Mouse (Mus musculus): ENCODE results near the gene Olfr193. TPM values are rescaled to one million over a fixed set of nuclear protein-coding genes. Genes with fewer than 3 reads are reported as not detected.
A peak's percentile ranks its signal among the peaks of the same experiment; 100 is the strongest.
"Not testable (repeated sequence)": the region's sequence is repeated elsewhere in the genome, so short reads cannot be mapped to it uniquely, and the experiment has no call there.

Gene Olfr193
- not detected in 2 replicates for polyA plus RNA-seq (2015; fragmentation: Nextera tagmentation; extraction: Ambion mirVana)

DNA sequence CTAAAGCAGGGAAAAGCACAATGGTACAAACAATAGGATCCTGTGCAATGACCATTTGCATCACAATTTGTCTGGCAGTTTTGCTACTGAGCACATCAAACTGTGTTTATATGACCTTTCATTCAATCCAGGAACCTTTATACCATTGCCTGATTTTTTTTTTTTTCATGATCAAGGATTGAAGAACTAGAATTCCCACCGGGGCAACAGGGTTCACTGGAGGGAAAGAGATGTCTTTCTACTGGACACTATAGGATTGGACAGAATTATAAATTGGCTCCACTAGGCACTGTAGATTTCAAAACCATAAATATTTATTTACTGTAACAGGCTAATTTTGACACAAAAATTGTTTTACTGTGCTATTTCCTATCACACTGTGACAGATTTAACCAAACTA is at the start of gene Olfr193:
Gene Olfr193, minus strand, starts transcription at position 101 of the 400 bp plus-strand sequence.
- H3K27me3 ChIP-seq (replicated peaks), result no peaks in the 10 kb centered on the region
- no peak within 1 kb of the TSS for H3K4me2 ChIP-seq (replicated peaks)
- no peaks in the 10 kb centered on the region for H3K9me3 ChIP-seq
- no peak for ATAC-seq
- H3K36me3 ChIP-seq, result no peaks in the 10 kb centered on the region
- WGBS, result 92% methylated on average over 1 of the region's 1 CpGs
- H3K27ac ChIP-seq, result no peak within 1 kb of the TSS
- H3K4me3 ChIP-seq (replicated peaks), result no peak within 1 kb of the TSS
- H3K9ac ChIP-seq, result no peak within 1 kb of the TSS
- no peaks in the 10 kb centered on the region for H3K4me1 ChIP-seq (replicated peaks)

GRCm38 (mm10) chr16:59151996-59152395 is 40.3 kb upstream of the Olfr193 start:
- Histone ChIP-seq H3K27me3 (replicated peaks) (no peaks in the 10 kb centered on the region), H3K9me3 (no peaks in the 10 kb centered on the region), H3K4me1 (replicated peaks) (no peaks in the 10 kb centered on the region), H3K36me3 (no peaks in the 10 kb centered on the region), H3K4me3 (replicated peaks) (no peak overlapping the region), H3K9ac (no peak overlapping the region), H3K4me2 (replicated peaks) (no peak overlapping the region), H3K27ac (no peak overlapping the region)
- no peak for ATAC-seq
- 87% methylated on average over 2 of the region's 2 CpGs for WGBS

GRCm38 (mm10) chr16:59146746-59147145 is 35.1 kb upstream of the Olfr193 start, which contains the start of gene Olfr195:
Gene Olfr195, plus strand, starts transcription at chr16:59147046.
- no peaks in the 10 kb centered on the region for H3K36me3 ChIP-seq
- H3K9ac ChIP-seq, result no peak within 1 kb of the TSS
- H3K4me1 ChIP-seq (replicated peaks), result no peaks in the 10 kb centered on the region
- H3K9me3 ChIP-seq, result no peaks in the 10 kb centered on the region
- H3K27ac ChIP-seq, result no peak within 1 kb of the TSS
- 94% methylated on average over 1 of the region's 1 CpGs for WGBS
- H3K27me3 ChIP-seq (replicated peaks), result no peaks in the 10 kb centered on the region
- H3K4me2 ChIP-seq (replicated peaks), result no peak within 1 kb of the TSS
- ATAC-seq, result no peak
- H3K4me3 ChIP-seq (replicated peaks), result no peak within 1 kb of the TSS

DNA sequence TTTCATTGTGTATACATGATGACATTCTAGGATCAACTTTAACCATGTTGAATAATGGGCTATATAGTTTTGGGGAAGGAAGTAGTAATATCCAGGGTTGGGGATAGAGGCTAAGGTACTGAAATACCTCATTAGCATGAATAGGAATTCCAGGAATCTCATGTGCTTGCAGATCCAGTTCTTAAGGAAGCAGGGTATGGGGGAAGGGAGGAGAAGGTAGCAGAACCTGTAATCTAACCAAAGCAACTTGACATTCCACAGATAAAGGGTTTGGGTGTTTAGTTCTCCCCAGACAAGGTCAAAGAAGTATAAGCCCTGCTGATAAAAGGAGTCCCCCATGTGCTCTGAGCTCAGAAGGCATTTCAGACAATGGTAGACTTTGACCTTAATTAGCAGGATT is 29.4 kb upstream of the Olfr193 start:
- Histone ChIP-seq H3K9ac (no peak overlapping the region), H3K27me3 (replicated peaks) (no peaks in the 10 kb centered on the region), H3K27ac (no peak overlapping the region), H3K4me1 (replicated peaks) (no peaks in the 10 kb centered on the region), H3K4me3 (replicated peaks) (no peak overlapping the region), H3K4me2 (replicated peaks) (no peak overlapping the region), H3K9me3 (no peaks in the 10 kb centered on the region), H3K36me3 (no peaks in the 10 kb centered on the region)
- ATAC-seq, result no peak

GRCm38 (mm10) chr16:59130740-59131139 is 19.1 kb upstream of the Olfr193 start:
- Histone ChIP-seq H3K36me3 (no peaks in the 10 kb centered on the region), H3K27me3 (replicated peaks) (no peaks in the 10 kb centered on the region), H3K4me2 (replicated peaks) (no peak overlapping the region), H3K4me1 (replicated peaks) (no peaks in the 10 kb centered on the region), H3K4me3 (replicated peaks) (no peak overlapping the region), H3K27ac (no peak overlapping the region), H3K9ac (no peak overlapping the region), H3K9me3 (no peaks in the 10 kb centered on the region)
- no peak for ATAC-seq
- WGBS, result 73% methylated on average over 1 of the region's 1 CpGs

GRCm38 (mm10) chr16:59120969-59121368 is 9.3 kb upstream of the Olfr193 start, which contains the start of gene Olfr194:
Gene Olfr194, minus strand, starts transcription at chr16:59121069.
- no peaks in the 10 kb centered on the region for H3K27me3 ChIP-seq (replicated peaks)
- no peak for ATAC-seq

DNA sequence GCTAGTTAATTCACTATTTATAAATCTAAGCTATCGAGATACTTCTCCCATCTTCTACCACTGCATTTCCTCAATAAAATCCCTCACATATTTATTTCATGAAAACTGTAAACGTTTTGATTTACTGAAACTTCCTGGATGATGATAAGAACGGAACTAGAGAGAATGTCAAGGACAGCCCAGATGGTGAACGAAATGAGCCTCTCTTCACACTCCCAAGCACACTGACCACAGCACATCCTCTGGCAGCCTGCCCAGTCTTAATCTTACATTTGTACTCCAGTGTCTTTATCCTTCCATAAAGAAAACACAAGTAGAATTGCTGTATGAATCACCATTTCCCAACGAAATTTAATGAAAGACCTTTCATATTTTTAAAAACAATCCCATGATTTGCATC is 3.2 kb downstream of the Olfr193 start:
- not testable (repeated sequence) for H3K36me3 ChIP-seq; H3K27me3 ChIP-seq (replicated peaks); H3K9ac ChIP-seq; H3K4me3 ChIP-seq (replicated peaks); H3K4me1 ChIP-seq (replicated peaks); H3K4me2 ChIP-seq (replicated peaks); H3K9me3 ChIP-seq; H3K27ac ChIP-seq; ATAC-seq
- 46% methylated on average over 5 of the region's 5 CpGs for WGBS

More at GRCm38 (mm10) chr16:59120969-59121368, 9.3 kb upstream of the Olfr193 start, which contains the start of gene Olfr194:
- H3K36me3 ChIP-seq, result no peaks in the 10 kb centered on the region
- H3K27ac ChIP-seq, result no peak within 1 kb of the TSS
- H3K9ac ChIP-seq, result no peak within 1 kb of the TSS
- no peaks in the 10 kb centered on the region for H3K4me1 ChIP-seq (replicated peaks)
- no peak within 1 kb of the TSS for H3K4me3 ChIP-seq (replicated peaks)
- no peak within 1 kb of the TSS for H3K4me2 ChIP-seq (replicated peaks)
- no peaks in the 10 kb centered on the region for H3K9me3 ChIP-seq

- H3K27me3 ChIP-seq (replicated peaks), result no peaks in the 10 kb centered on the region
- H3K27ac ChIP-seq, result no peak overlapping the region
- no peak overlapping the region for H3K4me3 ChIP-seq (replicated peaks)
- H3K9ac ChIP-seq, result no peak overlapping the region
- H3K9me3 ChIP-seq, result no peaks in the 10 kb centered on the region
- WGBS, result 74% methylated on average over 2 of the region's 2 CpGs
- H3K36me3 ChIP-seq, result no peaks in the 10 kb centered on the region
- no peak overlapping the region for H3K4me2 ChIP-seq (replicated peaks)
- no peaks in the 10 kb centered on the region for H3K4me1 ChIP-seq (replicated peaks)
- no peak for ATAC-seq
These were observed 6.4 kb downstream of the Olfr193 start for GRCm38 (mm10) chr16:59105312-59105711.

DNA sequence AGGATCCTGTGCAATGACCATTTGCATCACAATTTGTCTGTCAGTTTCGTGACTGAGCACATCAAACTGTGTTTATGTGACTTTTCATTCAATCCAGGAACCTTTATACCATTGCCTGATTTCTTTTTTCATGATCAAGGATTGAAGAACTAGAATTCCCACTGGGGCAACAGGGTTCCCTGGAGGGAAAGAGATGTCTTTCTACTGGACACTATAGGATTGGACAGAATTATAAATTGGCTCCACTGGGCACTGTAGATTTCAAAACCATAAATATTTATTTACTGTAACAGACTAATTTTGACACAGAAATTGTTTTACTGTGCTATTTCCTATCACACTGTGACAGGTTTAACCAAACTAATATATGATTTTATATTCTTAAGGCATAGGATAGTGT is 22.0 kb downstream of the Olfr193 start, which contains the start of gene Olfr191:
Gene Olfr191, minus strand, starts transcription at position 101 of the 400 bp plus-strand sequence.
- not testable (repeated sequence) for H3K36me3 ChIP-seq; H3K27me3 ChIP-seq (replicated peaks); H3K4me1 ChIP-seq (replicated peaks); H3K4me2 ChIP-seq (replicated peaks); ATAC-seq; H3K4me3 ChIP-seq (replicated peaks); H3K27ac ChIP-seq; H3K9ac ChIP-seq; H3K9me3 ChIP-seq
- 75% methylated on average over 1 of the region's 1 CpGs for WGBS

GRCm38 (mm10) chr16:59081113-59081512 is 30.6 kb downstream of the Olfr193 start:
- not testable (repeated sequence) for H3K27ac ChIP-seq; H3K4me3 ChIP-seq (replicated peaks); H3K4me2 ChIP-seq (replicated peaks); ATAC-seq; H3K4me1 ChIP-seq (replicated peaks); H3K27me3 ChIP-seq (replicated peaks); H3K9me3 ChIP-seq; H3K36me3 ChIP-seq; H3K9ac ChIP-seq
- 77% methylated on average over 2 of the region's 2 CpGs for whole genome bisulfite sequencing

GRCm38 (mm10) chr16:59077905-59078304 is 33.8 kb downstream of the Olfr193 start, which contains the start of gene Olfr190:
Gene Olfr190, minus strand, starts transcription at chr16:59078005.
- Histone ChIP-seq H3K27me3 (replicated peaks) (no peaks in the 10 kb centered on the region), H3K9ac (no peak within 1 kb of the TSS), H3K4me3 (replicated peaks) (no peak within 1 kb of the TSS), H3K36me3 (no peaks in the 10 kb centered on the region), H3K4me1 (replicated peaks) (no peaks in the 10 kb centered on the region), H3K9me3 (no peaks in the 10 kb centered on the region), H3K4me2 (replicated peaks) (no peak within 1 kb of the TSS), H3K27ac (no peak within 1 kb of the TSS)
- 88% methylated on average over 5 of the region's 5 CpGs for WGBS
- no peak for ATAC-seq

GRCm38 (mm10) chr16:59073520-59073919 is 38.2 kb downstream of the Olfr193 start:
- no peaks in the 10 kb centered on the region for H3K27me3 ChIP-seq (replicated peaks)
- H3K4me2 ChIP-seq (replicated peaks), result no peak overlapping the region
- no peaks in the 10 kb centered on the region for H3K9me3 ChIP-seq
- no peak overlapping the region for H3K9ac ChIP-seq
- WGBS, result 75% methylated on average over 1 of the region's 1 CpGs
- no peak overlapping the region for H3K27ac ChIP-seq
- H3K4me3 ChIP-seq (replicated peaks), result no peak overlapping the region
- H3K36me3 ChIP-seq, result no peaks in the 10 kb centered on the region
- ATAC-seq, result no peak; the same call in 1 of the 2 replicates
- H3K4me1 ChIP-seq (replicated peaks), result no peaks in the 10 kb centered on the region

DNA sequence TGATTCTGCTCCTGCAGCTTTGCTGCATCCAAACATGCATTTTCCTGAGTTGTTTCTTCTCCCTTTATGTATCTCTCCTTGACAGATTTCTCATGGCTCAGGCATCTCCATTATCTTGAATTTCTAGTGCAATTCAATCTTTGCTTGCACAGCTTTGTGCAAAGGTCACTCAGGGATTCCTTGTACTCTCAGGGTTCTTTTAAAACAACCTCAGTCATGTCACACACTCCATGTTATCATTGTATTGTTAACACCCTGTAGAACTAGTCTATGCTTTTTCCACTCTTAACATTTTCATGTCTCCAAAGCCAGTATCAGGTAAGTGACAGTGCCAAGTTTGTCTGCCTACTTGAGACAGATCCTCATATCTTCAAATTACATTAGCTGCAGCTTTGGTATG is 39.9 kb downstream of the Olfr193 start:
- Histone ChIP-seq H3K4me1 (replicated peaks) (no peaks in the 10 kb centered on the region), H3K27ac (no peak overlapping the region), H3K27me3 (replicated peaks) (no peaks in the 10 kb centered on the region), H3K36me3 (no peaks in the 10 kb centered on the region), H3K4me3 (replicated peaks) (no peak overlapping the region), H3K4me2 (replicated peaks) (no peak overlapping the region), H3K9ac (no peak overlapping the region), H3K9me3 (no peaks in the 10 kb centered on the region)
- ATAC-seq, result peak; percentile 75
